Mouse (Mus musculus) spleen, postnatal 14 days (tissue): Measurements from ENCODE around the gene Rapgef5.
A peak's percentile ranks its signal among the peaks of the same experiment; 100 is the strongest.

Experiments used
- DNase-seq, 2 experiments: peaks; one replicate each; pipeline ENCODE4 v3.0.0; 2021 to 2022; ENCODE audit warnings: low spot score in 2 of 2

Gene Rapgef5

GRCm38 (mm10) chr12:117528509-117529145 is 12.3 kb downstream of the Rapgef5 start:
- DNase-seq: no peak

- no peak for DNase-seq
These were observed 14.8 kb downstream of the Rapgef5 start for GRCm38 (mm10) chr12:117531106-117531505.

GRCm38 (mm10) chr12:117533176-117534086 is 17.2 kb downstream of the Rapgef5 start:
- peak; percentile 19 to 23 for DNase-seq

- peak; percentile 11 to 15 for DNase-seq
These were observed 17.9 kb downstream of the Rapgef5 start for GRCm38 (mm10) chr12:117534087-117534751.

- no peak for DNase-seq
These were observed 24.1 kb downstream of the Rapgef5 start for GRCm38 (mm10) chr12:117540352-117540751.

GRCm38 (mm10) chr12:117545277-117545676 is 29.0 kb downstream of the Rapgef5 start:
- DNase-seq: no peak

GRCm38 (mm10) chr12:117553353-117553752 is 37.1 kb downstream of the Rapgef5 start:
- no peak for DNase-seq

GRCm38 (mm10) chr12:117554612-117555063 is 38.4 kb downstream of the Rapgef5 start:
- no peak for DNase-seq

- peak in 1 of 2 experiments; percentile 9 for DNase-seq
These were observed 44.2 kb downstream of the Rapgef5 start for GRCm38 (mm10) chr12:117560450-117560849.

- no peak for DNase-seq
These were observed 45.3 kb downstream of the Rapgef5 start for GRCm38 (mm10) chr12:117561411-117562059.

GRCm38 (mm10) chr12:117562085-117562484 is 45.8 kb downstream of the Rapgef5 start:
- no peak for DNase-seq

- no peak for DNase-seq
These were observed 47.6 kb downstream of the Rapgef5 start for GRCm38 (mm10) chr12:117563859-117564258.

- DNase-seq: no peak
These were observed 50.0 kb downstream of the Rapgef5 start for GRCm38 (mm10) chr12:117566298-117566697.

- DNase-seq: no peak
These were observed 53.4 kb downstream of the Rapgef5 start for GRCm38 (mm10) chr12:117569671-117570070.

- DNase-seq: no peak
These were observed 68.0 kb downstream of the Rapgef5 start for GRCm38 (mm10) chr12:117584256-117584655.

- no peak for DNase-seq
These were observed 69.1 kb downstream of the Rapgef5 start for GRCm38 (mm10) chr12:117585390-117585789.

GRCm38 (mm10) chr12:117586124-117586523 is 69.8 kb downstream of the Rapgef5 start:
- peak; percentile 35 to 53 for DNase-seq

- DNase-seq: no peak
These were observed 72.9 kb downstream of the Rapgef5 start for GRCm38 (mm10) chr12:117589186-117589585.

- no peak for DNase-seq
These were observed 75.7 kb downstream of the Rapgef5 start for GRCm38 (mm10) chr12:117592019-117592418.

GRCm38 (mm10) chr12:117592583-117592982 is 76.3 kb downstream of the Rapgef5 start:
- DNase-seq: no peak

GRCm38 (mm10) chr12:117595179-117595578 is 78.9 kb downstream of the Rapgef5 start:
- no peak for DNase-seq

GRCm38 (mm10) chr12:117598190-117598589 is 81.9 kb downstream of the Rapgef5 start:
- no peak for DNase-seq
